Mouse (Mus musculus) liver, embryonic 14.5 days (tissue): ENCODE results near the gene Aip.

Experiments
- CTCF ChIP-seq: IDR thresholded peaks from 2 replicates; pipeline ENCODE4 v1.5.1; 2016; ENCODE audit warnings: antibody characterized with exemption, low read depth, control low read depth
- EP300 ChIP-seq: IDR thresholded peaks from 2 replicates; pipeline ENCODE4 v1.6.1; 2016; ENCODE audit warnings: antibody characterized with exemption, low read depth

- TF ChIP-seq CTCF (no peak), EP300 (no peak)
Observed at GRCm38 (mm10) chr19:4075531-4075930, 50.1 kb downstream of the Aip start.
